Mouse (Mus musculus) brain, embryonic 14.5 days (tissue): ENCODE measurements around the gene Scfd2.

ENCODE experiments used
- CTCF ChIP-seq: fragments of 200-500 bp; IDR thresholded peaks from 2 replicates; pipeline ENCODE4 v1.5.1; 2012; ENCODE audit warnings: inconsistent platforms, mild to moderate bottlenecking, moderate library complexity, borderline replicate concordance; ENCODE audit not compliant: insufficient read depth, insufficient read length; ENCODE audit errors: extremely low read depth
- POLR2A ChIP-seq: fragments of 200-500 bp; IDR thresholded peaks from 2 replicates; pipeline ENCODE4 v1.6.1; 2012; ENCODE audit warnings: mild to moderate bottlenecking, inconsistent platforms, borderline replicate concordance; ENCODE audit not compliant: poor library complexity, insufficient read depth, insufficient read length, severe bottlenecking; ENCODE audit errors: extremely low read depth

DNA sequence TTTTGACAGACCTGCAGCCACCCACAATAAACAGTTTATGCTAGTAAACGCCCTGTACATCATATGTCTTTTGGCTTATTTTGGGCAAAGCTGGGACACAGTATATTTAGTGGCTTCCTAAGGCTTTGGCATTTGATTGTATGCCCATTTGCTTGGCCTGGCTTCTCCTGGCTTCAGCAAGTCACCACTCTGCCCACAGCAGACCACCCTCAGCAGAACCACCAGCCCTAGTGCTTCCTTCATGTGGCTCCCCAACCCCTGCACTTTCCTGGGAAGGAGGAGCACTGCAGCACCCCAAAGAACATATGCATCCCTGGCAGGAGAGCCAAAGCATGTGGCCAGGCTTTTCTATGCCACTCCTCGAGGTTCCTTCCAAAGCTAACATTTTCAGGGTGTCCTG lies 188.5 kb downstream of the Scfd2 start:
- TF ChIP-seq POLR2A (no peak), CTCF (no peak)
